In genomic region chr14:33696817-33697216, GRCm38 (mm10) we compare ENCODE assay signal across 8 mouse cellular contexts.
"Had no signal": no experiment of that assay in that cellular context is flagged by ENCODE, and none has a peak within 500 bp of the region (broad histone marks: within the 10 kb centered on the region; RNA-seq: fewer than 3 reads in every experiment).

No protein-coding gene starts in this region.

- DNase-seq: layer of hippocampus, adult 9-11 months; liver; liver, embryonic 13.5 days; liver, postnatal 0 days; lung, postnatal 36 days; right cerebral cortex, adult 18-20 months; right cerebral cortex, postnatal 25 days; thymus, postnatal 4 days had no signal

- ATAC-seq: liver, postnatal 0 days had no signal
